Mouse (Mus musculus): ENCODE results near the gene Mybpc2. TPM values are rescaled to one million over a fixed set of nuclear protein-coding genes. Genes with fewer than 3 reads are reported as not detected.

The Mybpc2 gene
- total RNA-seq, 2 experiments from 2014 or later, result 0.12 TPM; not detected in 1

GRCm38 (mm10) chr7:44492166-44492826, 32.2 kb downstream of the Mybpc2 start:
- intact Hi-C loops (cut with DNase I), result no loop called here
- DNase-seq (ENCODE audit: low spot score in 2 of 2), result no peak

GRCm38 (mm10) chr7:44491391-44491790, 33.1 kb downstream of the Mybpc2 start:
- peak in 1 of 2 experiments; percentile 2 for DNase-seq (ENCODE audit: low spot score in 2 of 2)
- intact Hi-C loops (cut with DNase I), result no loop called here

DNA sequence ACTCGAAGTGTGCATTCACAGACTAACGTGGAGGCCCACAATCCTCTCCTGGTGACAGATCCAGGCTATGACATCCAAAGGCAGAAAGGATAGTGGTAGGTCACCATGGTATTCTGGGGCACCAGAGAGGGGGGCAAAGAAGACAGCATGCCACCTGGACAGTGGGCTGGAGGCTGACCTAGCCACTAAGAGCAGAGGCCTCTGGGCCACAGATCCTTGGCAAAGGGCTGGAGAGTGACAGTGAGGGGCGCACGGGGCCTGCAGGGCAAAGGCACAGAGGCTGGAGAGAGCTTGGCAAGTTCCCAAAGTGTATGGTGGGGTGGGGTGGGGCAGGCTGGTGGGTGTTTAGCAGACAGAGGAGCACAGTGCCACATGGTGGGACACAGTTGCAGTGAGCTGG, 34.2 kb downstream of the Mybpc2 start:
- intact Hi-C loops (cut with DNase I), result no loop called here
- no peak for DNase-seq (ENCODE audit: low spot score in 2 of 2)

DNA sequence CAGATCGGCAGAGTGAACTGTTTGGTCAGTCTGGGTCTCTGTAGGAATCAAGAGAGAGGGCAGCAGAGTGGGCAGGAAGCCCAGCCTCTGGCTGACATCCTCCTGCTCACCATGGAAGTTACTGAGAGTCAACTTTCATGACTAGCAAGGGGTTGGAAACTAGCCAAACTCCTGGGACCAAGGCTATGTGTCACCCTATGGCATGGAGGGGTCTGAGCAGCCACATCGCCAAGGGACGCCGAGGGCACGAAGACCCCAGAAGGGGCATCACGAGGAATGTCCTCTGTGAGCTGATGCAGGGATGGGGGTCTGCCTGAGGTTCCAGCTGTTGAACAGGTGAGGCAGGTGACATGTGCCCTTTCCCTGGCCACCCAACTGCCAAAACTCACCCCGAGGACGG, 35.9 kb downstream of the Mybpc2 start:
- intact Hi-C loops (cut with DNase I), result loop anchor here (5.0 kb wide), 2 partner anchors 91 to 126 kb away; no protein-coding TSS in a partner anchor
- DNase-seq (ENCODE audit: low spot score in 2 of 2), result no peak

DNA sequence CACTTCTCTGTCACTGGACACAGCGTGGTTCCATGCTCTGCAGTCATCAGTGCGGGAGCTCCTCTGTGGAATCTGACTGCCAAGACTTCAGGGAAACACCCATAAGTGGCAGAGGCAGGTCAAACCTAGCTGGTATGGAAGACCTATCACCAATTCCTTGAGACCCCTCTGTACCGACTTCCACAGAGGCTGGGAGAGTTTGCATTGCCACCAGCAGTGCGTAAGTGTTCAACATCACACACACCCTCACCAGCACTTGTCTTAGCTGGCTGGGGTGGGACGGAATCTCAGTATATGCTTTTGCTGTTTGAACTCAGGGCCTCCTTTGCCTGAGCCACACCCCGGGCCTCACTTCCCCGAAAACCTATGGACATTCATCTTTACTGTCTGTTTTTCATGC, 36.5 kb downstream of the Mybpc2 start:
- DNase-seq (ENCODE audit: low spot score in 2 of 2), result no peak
- intact Hi-C loops (cut with DNase I), result loop anchor here (5.0 kb wide), 2 partner anchors 91 to 126 kb away; no protein-coding TSS in a partner anchor

- intact Hi-C loops (cut with DNase I), result loop anchor here (5.0 kb wide), 2 partner anchors 90 to 125 kb away; no protein-coding TSS in a partner anchor
- peak in 1 of 2 experiments; percentile 31 for DNase-seq (ENCODE audit: low spot score in 2 of 2)
Measured at GRCm38 (mm10) chr7:44486927-44487575, 37.4 kb downstream of the Mybpc2 start.

- intact Hi-C loops (cut with DNase I), result loop anchor here (1.0 to 5.0 kb wide), 3 partner anchors 88 to 223 kb away; no protein-coding TSS in a partner anchor
- DNase-seq (ENCODE audit: low spot score in 2 of 2), result peak in 1 of 2 experiments; percentile 4
Measured at GRCm38 (mm10) chr7:44485572-44486195, 38.8 kb downstream of the Mybpc2 start.

DNA sequence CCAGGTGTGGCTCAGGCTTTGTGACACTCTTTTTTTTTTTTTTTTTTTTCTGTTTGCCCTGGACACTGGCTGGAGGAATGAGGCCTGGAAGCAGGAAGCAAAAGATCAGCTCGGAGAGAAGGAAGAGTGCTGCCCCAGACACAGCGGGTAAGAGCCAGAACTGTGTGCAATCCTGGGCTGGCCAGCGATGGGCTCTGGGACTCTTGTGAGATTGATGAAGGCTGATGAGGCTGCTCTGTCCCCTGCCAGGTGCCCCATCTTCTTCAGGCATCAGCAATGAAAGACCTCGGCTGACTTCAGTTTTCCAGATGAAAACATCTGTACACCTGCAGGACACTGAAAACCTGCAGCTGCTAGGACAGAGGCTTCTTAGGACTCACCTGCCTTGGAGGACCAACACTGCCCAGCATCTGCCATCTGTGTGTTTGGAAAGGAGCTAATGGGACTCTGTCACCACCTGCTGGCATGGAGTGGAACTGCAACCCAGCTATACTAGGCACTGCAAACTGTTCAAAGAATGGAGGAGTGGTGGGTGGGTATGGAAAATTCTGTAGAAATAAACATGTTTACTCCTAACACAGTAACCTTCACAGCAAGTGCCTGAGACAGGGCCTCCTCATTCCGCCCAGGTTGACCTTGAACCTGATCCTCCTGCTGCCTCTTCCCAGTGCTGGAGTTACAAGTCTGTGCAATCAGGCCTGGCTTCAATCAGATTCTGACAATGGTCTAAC, 39.5 kb downstream of the Mybpc2 start:
- intact Hi-C loops (cut with DNase I), result loop anchor here (1.0 to 5.0 kb wide), 3 partner anchors 88 to 223 kb away; no protein-coding TSS in a partner anchor

GRCm38 (mm10) chr7:44484109-44484508, 40.3 kb downstream of the Mybpc2 start:
- intact Hi-C loops (cut with DNase I), result no loop called here
- DNase-seq (ENCODE audit: low spot score in 2 of 2), result peak in 1 of 2 experiments; percentile 2

More for the DNA sequence above, 39.5 kb downstream of the Mybpc2 start:
- peak; percentile 74 to 80 for DNase-seq (ENCODE audit: low spot score in 2 of 2)

GRCm38 (mm10) chr7:44482836-44483435, 41.5 kb downstream of the Mybpc2 start:
- DNase-seq (ENCODE audit: low spot score in 2 of 2), result no peak
- intact Hi-C loops (cut with DNase I), result no loop called here

- DNase-seq (ENCODE audit: low spot score in 2 of 2), result peak in 1 of 2 experiments; percentile 22
- intact Hi-C loops (cut with DNase I), result no loop called here
Measured at GRCm38 (mm10) chr7:44475046-44475614, 49.3 kb downstream of the Mybpc2 start.

- peak in 1 of 2 experiments; percentile 28 for DNase-seq (ENCODE audit: low spot score in 2 of 2)
- intact Hi-C loops (cut with DNase I), result no loop called here
Measured at GRCm38 (mm10) chr7:44474419-44474818, 50.0 kb downstream of the Mybpc2 start.

DNA sequence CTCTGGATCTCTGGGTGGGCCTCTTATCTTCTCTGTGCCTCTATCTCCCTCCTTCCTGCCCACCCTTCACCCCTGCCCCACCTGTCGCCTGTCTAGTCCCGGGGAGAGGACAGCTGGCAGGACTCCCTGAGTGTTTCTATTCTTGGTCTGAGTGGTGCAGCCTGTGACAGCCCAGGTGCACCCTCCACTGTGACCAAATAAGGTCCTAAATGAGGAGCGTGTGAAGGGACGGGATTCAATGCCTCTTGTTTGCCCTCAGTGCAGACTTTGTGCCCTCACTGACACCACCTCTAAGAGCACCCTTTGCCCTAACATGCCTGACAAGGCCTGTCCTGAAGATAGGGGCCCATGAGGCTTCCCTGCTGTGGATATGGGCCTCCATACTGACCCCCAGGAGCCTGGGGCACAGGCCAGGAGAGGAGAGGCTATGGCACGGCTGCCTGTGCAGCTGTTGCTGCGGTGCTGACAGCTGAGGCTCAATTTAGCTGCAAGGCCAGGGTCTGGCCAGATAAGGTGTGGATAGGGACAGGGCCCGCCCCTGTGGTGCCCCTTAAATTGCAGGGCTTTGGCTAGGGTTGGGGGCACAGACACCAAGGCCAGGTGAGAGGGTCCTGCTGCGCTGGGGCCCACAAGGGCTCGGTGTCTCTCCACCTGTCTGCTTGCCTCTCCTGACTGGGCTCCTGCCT, 51.4 kb downstream of the Mybpc2 start:
- intact Hi-C loops (cut with DNase I), result no loop called here
- peak in 1 of 2 experiments; percentile 9 for DNase-seq (ENCODE audit: low spot score in 2 of 2)

DNA sequence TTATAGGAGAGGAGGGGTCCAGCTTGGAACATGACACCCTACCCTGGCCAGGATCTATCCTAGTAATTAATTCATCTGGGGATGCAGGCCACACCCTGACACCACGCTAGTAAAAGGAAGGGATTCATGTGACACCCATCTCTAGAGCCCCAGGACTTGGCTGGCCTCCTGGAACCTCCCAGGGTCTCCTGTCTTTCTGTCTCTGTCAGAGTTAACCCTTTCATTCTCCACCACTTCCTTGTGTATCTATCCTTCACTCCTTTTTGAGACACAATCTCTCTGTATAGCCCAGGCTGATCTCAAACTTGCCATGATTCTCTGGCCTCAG, 51.9 kb downstream of the Mybpc2 start:
- intact Hi-C loops (cut with DNase I), result no loop called here
- no peak for DNase-seq (ENCODE audit: low spot score in 2 of 2)

DNA sequence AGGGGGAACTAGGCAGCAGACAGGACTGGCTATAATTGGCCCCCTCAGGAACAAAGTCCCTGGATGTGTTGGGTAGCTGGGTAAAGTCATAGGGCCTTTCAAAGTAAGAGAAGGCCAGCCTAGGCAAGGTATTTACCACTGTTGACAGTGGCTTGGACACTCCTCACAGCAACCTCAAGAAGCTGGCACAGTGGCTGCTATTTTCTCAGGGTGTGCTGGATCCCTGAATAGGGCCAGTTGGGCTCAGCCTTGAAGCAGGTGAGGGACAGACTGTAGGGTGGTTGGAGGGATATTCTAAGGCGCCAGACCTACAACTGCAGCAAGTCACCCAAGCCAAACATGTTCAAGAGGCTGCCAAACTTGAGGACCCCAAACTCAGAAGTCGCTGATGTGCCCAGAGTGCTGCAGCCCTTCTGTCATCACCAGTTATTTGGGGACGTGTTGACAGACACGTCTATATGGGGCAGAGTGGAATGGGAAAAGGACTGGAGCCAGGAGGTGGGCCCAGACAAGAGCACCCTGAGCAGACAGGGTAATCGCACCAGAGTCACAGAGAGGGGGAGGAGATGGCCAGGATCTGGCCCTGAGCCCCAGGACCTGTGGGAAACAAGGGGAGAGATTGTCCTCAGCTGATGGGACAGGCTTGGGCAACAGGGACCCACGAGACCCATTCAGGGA, 52.4 kb downstream of the Mybpc2 start:
- peak in 1 of 2 experiments; percentile 21 for DNase-seq (ENCODE audit: low spot score in 2 of 2)
- intact Hi-C loops (cut with DNase I), result no loop called here

DNA sequence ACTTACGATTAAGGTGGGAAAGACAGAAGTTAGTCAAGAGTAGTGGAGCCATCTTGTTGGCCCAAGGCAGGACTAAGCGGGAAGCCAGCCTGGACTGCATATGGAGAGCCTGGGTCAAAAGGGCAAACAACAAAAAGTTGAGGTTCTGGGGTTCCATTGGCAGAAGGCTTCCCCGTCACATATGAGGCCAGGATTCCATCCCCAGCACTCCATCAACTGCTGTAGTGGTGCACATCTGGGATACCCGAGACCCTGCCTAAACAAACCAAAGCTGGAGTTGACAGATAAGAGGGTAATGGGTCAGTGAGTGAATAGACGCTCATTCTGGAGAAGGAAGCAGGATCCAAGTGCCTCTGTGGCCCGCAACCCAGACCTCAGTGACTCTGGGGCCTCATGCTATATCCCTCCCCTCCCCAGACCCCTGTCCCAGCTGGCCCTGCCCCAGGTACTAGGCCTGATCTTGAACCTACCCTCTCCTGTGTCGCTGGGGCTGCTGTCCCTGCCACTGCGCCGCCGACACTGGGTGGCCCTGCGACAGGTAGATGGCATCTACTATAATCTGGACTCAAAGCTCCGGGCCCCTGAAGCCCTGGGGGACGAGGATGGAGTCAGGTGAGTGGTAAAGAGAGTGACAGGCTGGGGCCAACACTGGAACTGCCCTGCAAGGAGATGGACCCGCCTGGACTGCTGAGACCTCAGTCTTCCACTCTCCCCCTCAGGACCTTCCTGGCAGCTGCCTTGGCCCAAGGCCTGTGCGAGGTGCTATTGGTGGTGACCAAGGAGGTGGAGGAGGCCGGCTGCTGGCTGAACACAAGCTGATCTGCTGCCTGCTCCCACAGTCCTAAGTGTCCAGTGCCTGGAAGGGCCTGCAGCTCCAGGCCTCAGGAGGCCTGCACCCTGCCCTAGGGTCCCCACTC, 53.5 kb downstream of the Mybpc2 start:
- intact Hi-C loops (cut with DNase I), result no loop called here
- DNase-seq (ENCODE audit: low spot score in 2 of 2), result peak in 1 of 2 experiments; percentile 6

Data from left cerebral cortex, postnatal 36 days (tissue).